Mouse (Mus musculus) adrenal gland, postnatal 25 days (tissue): ENCODE measurements at regions not wholly inside any gene's neighbourhood (a gene's known extent, or its start where the extent isn't known, plus 50 kb on each side); places are given as distances from the start of the nearest gene placed in this dataset.
"Not testable (repeated sequence)": the region's sequence is repeated elsewhere in the genome, so short reads cannot be mapped to it uniquely, and the experiment has no call there.

Experiments used
- DNase-seq: peaks from one replicate; pipeline ENCODE4 v3.0.0; 2021; ENCODE audit warnings: mixed read lengths

DNA sequence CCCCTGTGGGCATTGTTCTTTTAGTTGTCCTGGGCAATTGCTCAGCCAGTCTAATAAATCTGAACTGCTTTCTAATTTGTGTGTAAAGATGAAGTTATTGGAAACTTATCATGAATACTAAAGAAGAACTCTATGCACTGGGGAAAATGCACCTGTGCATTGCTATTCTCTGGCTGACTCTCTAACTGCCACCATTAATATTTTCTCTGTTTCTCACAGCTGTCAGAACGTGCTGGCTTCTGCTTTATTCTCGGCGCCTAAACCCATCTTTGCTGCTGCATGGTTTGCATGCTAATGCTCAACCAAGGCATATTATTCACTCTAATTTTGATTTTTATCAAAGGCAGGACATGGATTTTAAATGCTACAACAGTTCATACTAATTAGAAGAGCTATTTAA, 128.9 kb upstream of the Gm527 start:
- DNase-seq, result no peak

DNA sequence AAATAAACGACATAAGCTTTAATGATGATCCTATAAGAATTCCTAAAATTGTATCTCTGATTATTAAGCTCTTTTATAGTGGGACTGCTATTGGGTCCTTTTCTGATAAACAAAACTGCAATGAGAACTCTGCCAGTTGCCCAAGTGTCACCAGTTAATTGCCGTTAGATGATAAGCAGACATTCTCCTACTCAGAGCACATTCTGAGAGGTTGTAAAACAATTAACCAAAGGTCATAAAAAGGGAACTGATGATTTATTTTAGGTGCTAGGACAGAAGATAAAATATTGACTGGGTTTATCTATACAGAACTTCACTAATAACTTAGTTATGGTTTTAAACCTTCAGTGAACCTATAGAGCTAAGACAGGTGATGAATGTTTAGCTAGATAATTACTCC, 109.2 kb upstream of the Gm527 start:
- DNase-seq, result not testable (repeated sequence)

DNA sequence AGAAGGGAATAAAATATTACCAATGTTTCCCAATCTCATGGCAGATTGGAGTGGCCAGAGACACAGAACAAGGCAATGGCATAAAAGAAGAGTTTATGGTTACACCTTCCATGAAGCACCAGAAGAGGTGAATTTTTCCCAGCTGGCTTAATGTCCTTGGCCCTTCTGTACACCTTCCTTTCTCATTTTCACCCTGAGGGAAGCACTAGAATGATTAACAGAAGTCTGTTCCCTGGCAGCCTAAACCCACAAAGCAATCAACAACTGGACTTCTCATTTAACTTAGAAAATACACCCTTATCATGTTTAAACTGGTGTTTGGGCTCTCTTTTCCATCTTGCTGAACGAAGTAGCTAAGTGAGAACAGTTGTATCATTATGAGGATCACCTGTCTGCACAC, 107.6 kb upstream of the Gm527 start:
- DNase-seq, result no peak

DNA sequence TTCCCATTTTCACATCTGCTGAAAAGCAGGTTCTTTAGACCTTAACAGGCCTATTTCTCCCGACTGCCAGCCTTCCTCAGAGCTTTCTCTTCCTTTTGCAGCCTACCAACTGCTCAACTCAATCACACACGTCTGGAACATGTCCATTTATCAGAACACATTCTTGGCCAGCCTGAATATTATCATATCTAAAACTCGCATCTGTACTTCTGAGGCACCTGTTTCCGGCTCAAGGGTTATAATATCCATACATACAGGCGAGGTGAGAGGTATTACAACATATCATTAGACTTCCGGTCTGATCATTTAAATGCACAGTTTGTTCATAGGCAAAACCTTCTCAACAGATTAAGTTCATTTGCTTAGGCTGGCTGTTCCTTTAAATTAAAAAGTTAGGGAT, 101.8 kb upstream of the Gm527 start:
- DNase-seq, result no peak

DNA sequence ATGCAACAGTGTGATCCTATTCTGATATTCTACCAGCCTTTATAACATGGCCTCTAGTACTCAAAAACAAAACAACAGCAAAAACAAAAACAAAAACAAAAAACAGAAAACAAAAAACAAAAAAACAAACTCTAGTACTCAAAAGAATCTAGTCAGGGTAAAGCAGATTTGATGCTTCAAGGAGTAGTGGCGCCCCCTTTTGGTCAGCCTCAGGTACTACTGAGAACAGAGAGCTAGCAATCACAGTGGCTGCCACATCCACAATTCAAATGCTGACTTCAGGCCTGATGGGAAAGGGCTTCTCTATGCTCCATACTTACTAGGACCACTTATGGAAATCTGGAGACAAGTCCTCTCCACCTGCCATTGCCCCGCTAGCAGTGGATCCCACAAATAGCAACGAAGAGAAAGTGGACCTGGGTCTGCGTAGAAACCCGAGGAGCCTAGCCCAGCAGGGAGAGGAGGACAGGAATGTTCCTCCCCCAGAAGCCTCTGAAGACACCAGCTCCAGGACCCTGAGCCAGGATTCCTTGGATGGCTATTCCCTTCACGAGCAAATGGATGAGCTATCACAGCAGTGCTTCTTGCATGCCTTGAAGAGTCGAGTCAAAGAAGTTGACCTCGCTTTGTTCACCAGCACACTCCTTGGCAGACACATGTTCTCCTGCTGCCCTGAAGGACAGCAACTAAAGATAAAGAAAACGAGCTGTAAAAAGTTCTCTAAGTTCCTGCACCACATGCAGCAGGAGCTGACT, 100.5 kb upstream of the Gm527 start:
- peak; percentile 20 for DNase-seq

DNA sequence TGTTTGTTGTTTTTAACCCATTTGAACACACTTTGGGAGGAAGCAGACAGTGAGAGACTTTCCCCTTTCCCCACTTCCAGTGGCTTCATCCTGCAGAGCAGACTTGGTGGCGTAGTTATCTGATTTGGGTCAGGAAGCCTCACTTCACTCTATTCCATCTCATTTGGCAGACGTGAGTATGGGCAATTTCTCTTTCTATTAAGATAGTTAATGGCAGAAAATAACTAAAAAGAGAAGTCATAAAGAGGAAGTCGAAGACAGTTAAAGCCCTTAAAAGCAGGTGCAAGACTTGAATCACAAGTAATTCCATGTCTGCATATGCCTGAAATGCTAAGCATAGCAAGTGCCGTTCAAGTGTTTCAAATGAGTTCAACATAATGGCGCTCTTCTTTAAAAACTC, 97.0 kb upstream of the Gm527 start:
- no peak for DNase-seq

DNA sequence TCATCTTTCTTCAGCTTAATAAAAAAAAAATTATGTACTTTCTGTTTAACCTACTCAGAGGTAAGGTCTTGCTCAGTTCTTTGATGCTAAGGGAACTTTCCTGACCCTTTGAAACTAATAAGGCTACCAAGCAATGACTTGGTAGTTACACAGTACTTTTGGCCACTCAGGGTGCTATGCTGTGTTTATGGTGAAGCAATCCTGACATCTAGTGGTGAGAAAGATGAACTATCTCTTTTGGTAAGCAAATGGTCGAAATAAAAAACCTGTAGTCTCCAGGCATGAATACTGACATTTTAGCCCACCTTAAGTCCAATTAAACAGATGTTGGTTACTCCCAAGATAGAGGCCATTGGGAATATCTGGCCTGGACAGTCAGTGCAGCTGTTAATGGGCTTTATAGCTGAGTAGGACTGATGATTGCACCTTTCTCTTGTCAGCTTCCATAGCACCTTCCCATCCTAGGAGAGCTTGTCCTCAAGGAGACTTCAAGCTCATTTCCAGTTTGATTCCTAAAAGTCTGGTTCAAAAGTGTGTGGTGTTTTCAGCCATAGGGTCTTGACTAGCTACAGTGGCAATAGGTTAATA, 88.0 kb upstream of the Gm527 start:
- DNase-seq, result no peak

DNA sequence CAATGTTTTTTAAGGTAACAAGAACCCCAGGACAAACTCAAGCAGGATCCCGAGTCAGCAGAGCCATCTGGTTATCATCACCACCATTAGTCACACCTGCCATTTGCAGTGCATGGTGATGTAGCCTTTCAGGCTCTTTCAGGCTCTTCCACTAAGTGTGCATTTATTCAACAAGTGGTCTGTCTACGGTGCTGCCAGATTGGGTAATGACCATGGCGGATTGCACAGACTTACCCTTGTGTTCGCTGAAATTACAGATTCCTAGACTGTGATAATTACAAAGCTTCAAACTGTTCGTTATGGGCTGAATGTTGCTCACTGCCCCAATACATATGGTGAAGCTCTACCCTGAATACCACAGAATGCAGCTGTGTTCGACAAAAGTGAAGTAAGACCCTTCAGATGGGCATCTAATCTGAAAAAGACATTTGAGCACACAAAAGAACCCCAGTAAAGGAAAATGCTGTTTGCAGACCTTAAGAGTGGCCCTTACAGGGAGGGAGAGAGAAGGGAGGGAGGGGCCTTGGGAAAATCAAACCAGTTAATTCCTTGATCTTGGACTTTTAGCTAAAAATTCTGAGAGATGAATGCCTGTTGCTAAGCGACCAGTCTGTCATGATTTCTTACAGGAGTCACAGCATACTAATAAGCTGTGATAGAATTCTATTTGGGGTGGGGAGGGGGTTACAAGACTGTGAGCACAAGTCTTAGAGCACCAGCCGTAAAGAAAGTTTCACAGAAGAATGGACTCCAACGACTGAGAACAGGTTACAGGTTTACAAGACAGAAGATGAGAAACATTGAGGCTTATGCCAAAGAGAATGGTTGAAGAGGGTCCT, 85.2 kb upstream of the Gm527 start:
- no peak for DNase-seq

DNA sequence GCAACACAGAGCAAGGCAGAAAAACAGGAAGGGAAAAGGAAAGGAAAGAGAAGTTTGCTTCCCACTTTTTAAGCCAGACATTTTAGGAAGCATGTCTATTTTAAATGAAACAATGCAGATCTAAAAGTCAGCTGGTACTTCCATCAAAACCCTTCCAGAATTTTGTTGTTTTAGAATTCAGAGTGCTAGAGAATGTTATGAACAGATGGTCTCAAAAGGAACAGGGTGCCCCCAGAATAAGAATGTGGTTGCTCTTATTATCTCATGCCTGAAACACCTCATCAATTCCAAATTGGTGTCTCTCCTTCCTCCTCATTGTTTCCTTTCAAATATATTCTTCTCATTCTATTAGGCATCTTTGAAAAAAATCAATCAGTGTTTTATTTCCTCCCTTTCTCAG, 60.0 kb upstream of the Gm527 start:
- DNase-seq, result no peak
